Mouse (Mus musculus) cortical plate, adult 2 months (tissue): ENCODE results near the gene Kpna3.

ENCODE experiments used
- CTCF ChIP-seq: fragments of 200-500 bp; IDR thresholded peaks from 2 replicates; pipeline ENCODE4 v1.5.1; 2011; ENCODE audit warnings: mild to moderate bottlenecking, control low read depth, low read length; ENCODE audit not compliant: insufficient read depth; ENCODE audit errors: extremely low read depth
- POLR2A ChIP-seq: fragments of 200-500 bp; IDR thresholded peaks from 2 replicates; pipeline ENCODE4 v1.6.1; 2011; ENCODE audit warnings: mild to moderate bottlenecking, low read length, control low read depth; ENCODE audit not compliant: insufficient read depth; ENCODE audit errors: extremely low read depth

- TF ChIP-seq POLR2A (peak; percentile 75), CTCF (no peak)
These were observed 111.8 kb downstream of the Kpna3 start for GRCm38 (mm10) chr14:61327618-61328450.
